Mouse (Mus musculus) embryonic facial prominence, embryonic 10.5 days (tissue): ENCODE results near the gene Gm5426. TPM values are rescaled to one million over a fixed set of nuclear protein-coding genes. Genes with fewer than 3 reads are reported as not detected.
"Not testable (repeated sequence)": the region's sequence is repeated elsewhere in the genome, so short reads cannot be mapped to it uniquely, and the experiment has no call there.

ENCODE experiments used
- DNase-seq: peaks from one replicate; pipeline ENCODE4 v3.0.0-alpha.2; 2017; ENCODE audit warnings: low spot score
- H3K27ac ChIP-seq: fragments of 300-500 bp; sonication (generic); replicated peaks from 2 replicates; pipeline ENCODE4 v1.5.1; 2016; ENCODE audit warnings: mild to moderate bottlenecking
- H3K27me3 ChIP-seq: fragments of 300-500 bp; sonication (generic); replicated peaks from 2 replicates; pipeline ENCODE4 v1.6.1; 2016; ENCODE audit warnings: low read depth, mild to moderate bottlenecking; ENCODE audit not compliant: poor library complexity, severe bottlenecking
- H3K36me3 ChIP-seq: fragments of 300-500 bp; sonication (generic); replicated peaks from 2 replicates; pipeline ENCODE4 v1.6.1; 2016; ENCODE audit warnings: mild to moderate bottlenecking, moderate library complexity
- H3K4me1 ChIP-seq: fragments of 300-500 bp; sonication (generic); 2 replicates; pipeline ENCODE4 v1.6.1; 2016
- H3K4me3 ChIP-seq: fragments of 300-500 bp; sonication (generic); 2 replicates; pipeline ENCODE4 v1.5.1; 2016; ENCODE audit warnings: mild to moderate bottlenecking, moderate library complexity
- H3K9me3 ChIP-seq: fragments of 300-500 bp; sonication (generic); 2 replicates; pipeline ENCODE4 v1.6.1; 2016; ENCODE audit warnings: mild to moderate bottlenecking
- WGBS: fragments of 180-500 bp; shearing (Covaris S2); methylation state at CpG from one replicate; pipeline ENCODE4 v1.1.7; 2016; 5-methylcytosine and 5-hydroxymethylcytosine counted together
- polyA plus RNA-seq: library from polyadenylated mRNA; unstranded; fragments of >200 nt; fragmentation: Nextera tagmentation; extraction: Ambion mirVana; gene quantifications from 2 replicates; pipeline ENCODE4 v1.2.1, GENCODE M21; 2016

Gm5426 gene
- polyA plus RNA-seq, 1 experiment from 2014 or later = not detected

- no peaks in the 10 kb centered on the region for H3K4me1 ChIP-seq
- H3K9me3 ChIP-seq = no peaks in the 10 kb centered on the region
- WGBS = 86% methylated on average over 2 of the region's 2 CpGs
- no peak overlapping the region for H3K27ac ChIP-seq
- H3K36me3 ChIP-seq = no peaks in the 10 kb centered on the region
- no peak for DNase-seq
- H3K27me3 ChIP-seq = no peaks in the 10 kb centered on the region
- H3K4me3 ChIP-seq = no peak overlapping the region
Measured at GRCm38 (mm10) chr10:96120821-96121220, 15.6 kb upstream of the Gm5426 start.

GRCm38 (mm10) chr10:96121249-96122010 is 15.0 kb upstream of the Gm5426 start:
- Histone ChIP-seq H3K4me1 (no peaks in the 10 kb centered on the region), H3K27ac (no peak overlapping the region)
- 82% methylated on average over 4 of the region's 4 CpGs for WGBS

GRCm38 (mm10) chr10:96123885-96124284 is 12.5 kb upstream of the Gm5426 start:
- Histone ChIP-seq H3K4me1 (no peaks in the 10 kb centered on the region), H3K27ac (no peak overlapping the region), H3K36me3 (no peaks in the 10 kb centered on the region), H3K27me3 (no peaks in the 10 kb centered on the region), H3K4me3 (no peak overlapping the region), H3K9me3 (no peaks in the 10 kb centered on the region)
- 87% methylated on average over 5 of the region's 5 CpGs for WGBS
- no peak for DNase-seq

More at GRCm38 (mm10) chr10:96121249-96122010, 15.0 kb upstream of the Gm5426 start:
- Histone ChIP-seq H3K27me3 (no peaks in the 10 kb centered on the region), H3K36me3 (no peaks in the 10 kb centered on the region), H3K9me3 (no peaks in the 10 kb centered on the region), H3K4me3 (no peak overlapping the region)
- DNase-seq = no peak

- H3K27me3 ChIP-seq = no peaks in the 10 kb centered on the region
- no peaks in the 10 kb centered on the region for H3K4me1 ChIP-seq
- no peak overlapping the region for H3K27ac ChIP-seq
- H3K36me3 ChIP-seq = no peaks in the 10 kb centered on the region
- no peak overlapping the region for H3K4me3 ChIP-seq
- WGBS = 81% methylated on average over 1 of the region's 1 CpGs
- no peaks in the 10 kb centered on the region for H3K9me3 ChIP-seq
- no peak for DNase-seq
Measured at GRCm38 (mm10) chr10:96124290-96124689, 12.1 kb upstream of the Gm5426 start.

- Histone ChIP-seq H3K4me3 (no peak overlapping the region), H3K27me3 (no peaks in the 10 kb centered on the region), H3K36me3 (no peaks in the 10 kb centered on the region), H3K27ac (no peak overlapping the region), H3K9me3 (no peaks in the 10 kb centered on the region), H3K4me1 (no peaks in the 10 kb centered on the region)
- no peak for DNase-seq
- WGBS = 69% methylated on average over 9 of the region's 9 CpGs
Measured at GRCm38 (mm10) chr10:96125771-96126454, 10.5 kb upstream of the Gm5426 start.

GRCm38 (mm10) chr10:96129213-96129612 is 7.2 kb upstream of the Gm5426 start:
- no peak overlapping the region for H3K27ac ChIP-seq
- no peak overlapping the region for H3K4me3 ChIP-seq
- no peak for DNase-seq
- H3K36me3 ChIP-seq = no peaks in the 10 kb centered on the region
- no peaks in the 10 kb centered on the region for H3K27me3 ChIP-seq
- H3K9me3 ChIP-seq = no peaks in the 10 kb centered on the region
- WGBS = 85% methylated on average over 2 of the region's 2 CpGs
- peaks cover 4% of the 10 kb centered on the region; the same call in 1 of the 2 replicates for H3K4me1 ChIP-seq

- H3K27ac ChIP-seq = no peak overlapping the region
- WGBS = 88% methylated on average over 3 of the region's 3 CpGs
- no peak for DNase-seq
- no peak overlapping the region for H3K4me3 ChIP-seq
- H3K4me1 ChIP-seq = peaks cover 4% of the 10 kb centered on the region; the same call in 1 of the 2 replicates
- no peaks in the 10 kb centered on the region for H3K27me3 ChIP-seq
- no peaks in the 10 kb centered on the region for H3K36me3 ChIP-seq
- H3K9me3 ChIP-seq = no peaks in the 10 kb centered on the region
Measured at GRCm38 (mm10) chr10:96130406-96130805, 6.0 kb upstream of the Gm5426 start.

- Histone ChIP-seq H3K9me3 (no peaks in the 10 kb centered on the region), H3K4me3 (no peak overlapping the region), H3K36me3 (no peaks in the 10 kb centered on the region), H3K27me3 (no peaks in the 10 kb centered on the region), H3K4me1 (peaks cover 4% of the 10 kb centered on the region; the same call in 1 of the 2 replicates), H3K27ac (no peak overlapping the region)
- DNase-seq = no peak
- WGBS = 93% methylated on average over 6 of the region's 6 CpGs
Measured at GRCm38 (mm10) chr10:96131112-96131511, 5.3 kb upstream of the Gm5426 start.

GRCm38 (mm10) chr10:96132161-96132560 is 4.2 kb upstream of the Gm5426 start:
- H3K4me1 ChIP-seq = peaks cover 4% of the 10 kb centered on the region; the same call in 1 of the 2 replicates
- no peak overlapping the region for H3K27ac ChIP-seq
- peak; percentile 54 for DNase-seq
- H3K27me3 ChIP-seq = no peaks in the 10 kb centered on the region
- 31% methylated on average over 6 of the region's 6 CpGs for WGBS
- H3K4me3 ChIP-seq = no peak overlapping the region
- no peaks in the 10 kb centered on the region for H3K9me3 ChIP-seq
- no peaks in the 10 kb centered on the region for H3K36me3 ChIP-seq

- no peaks in the 10 kb centered on the region for H3K9me3 ChIP-seq
- DNase-seq = no peak
- no peak overlapping the region for H3K4me3 ChIP-seq
- no peaks in the 10 kb centered on the region for H3K36me3 ChIP-seq
- no peaks in the 10 kb centered on the region for H3K4me1 ChIP-seq
- H3K27me3 ChIP-seq = no peaks in the 10 kb centered on the region
- WGBS = 93% methylated on average over 5 of the region's 5 CpGs
- H3K27ac ChIP-seq = no peak overlapping the region
Measured at GRCm38 (mm10) chr10:96138585-96138984, 2.2 kb downstream of the Gm5426 start.

GRCm38 (mm10) chr10:96139274-96139673 is 2.9 kb downstream of the Gm5426 start:
- H3K9me3 ChIP-seq, H3K4me3 ChIP-seq, H3K27me3 ChIP-seq, DNase-seq, H3K4me1 ChIP-seq, H3K36me3 ChIP-seq, H3K27ac ChIP-seq: not testable (repeated sequence)
- 90% methylated on average over 4 of the region's 4 CpGs for WGBS

- Histone ChIP-seq H3K27me3 (no peaks in the 10 kb centered on the region), H3K4me1 (peaks cover 11% of the 10 kb centered on the region), H3K4me3 (no peak overlapping the region), H3K27ac (no peak overlapping the region), H3K9me3 (no peaks in the 10 kb centered on the region), H3K36me3 (no peaks in the 10 kb centered on the region)
- no peak for DNase-seq
- WGBS = 92% methylated on average over 5 of the region's 5 CpGs
Measured at GRCm38 (mm10) chr10:96146578-96146977, 10.2 kb downstream of the Gm5426 start.

- H3K27ac ChIP-seq = no peak overlapping the region
- no peaks in the 10 kb centered on the region for H3K9me3 ChIP-seq
- no peaks in the 10 kb centered on the region for H3K27me3 ChIP-seq
- 62% methylated on average over 10 of the region's 10 CpGs for whole genome bisulfite sequencing
- peak; percentile 33 for DNase-seq
- H3K4me3 ChIP-seq = no peak overlapping the region
- peaks cover 20% of the 10 kb centered on the region for H3K4me1 ChIP-seq
- H3K36me3 ChIP-seq = no peaks in the 10 kb centered on the region
Measured at GRCm38 (mm10) chr10:96148250-96148699, 11.9 kb downstream of the Gm5426 start.
